Mouse (Mus musculus): ENCODE data around the gene Rdh12. TPM values are rescaled to one million over a fixed set of nuclear protein-coding genes. Genes with fewer than 3 reads are reported as not detected.

Gene Rdh12
- polyA plus RNA-seq, 1 experiment from 2014 or later, result 2.4 TPM

DNA sequence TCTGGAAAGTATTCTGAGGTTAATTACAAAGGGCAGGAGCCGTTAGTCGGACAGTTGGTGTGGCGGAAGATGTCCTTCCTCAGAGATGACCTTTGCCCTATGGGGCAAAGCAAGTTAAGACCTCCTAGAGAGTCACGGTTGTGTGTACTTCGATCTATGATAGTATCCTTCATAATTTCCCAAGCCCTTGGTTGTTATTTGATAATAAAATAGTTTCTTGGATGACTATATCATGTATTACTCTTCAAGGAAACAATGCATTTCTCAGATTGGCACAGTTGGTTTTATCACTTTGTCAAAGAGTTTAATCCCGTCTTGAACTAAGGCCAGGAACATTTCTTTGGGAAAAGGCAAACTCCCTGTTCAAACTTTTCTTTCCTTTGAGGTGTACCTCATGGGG lies 16.5 kb upstream of the Rdh12 start, which contains the start of gene Rdh11:
Rdh11 (minus strand) TSS at position 101 of the 400 bp plus-strand sequence.
- WGBS, result 64% methylated on average over 6 of the region's 6 CpGs

GRCm38 (mm10) chr12:79193441-79193840 lies 15.3 kb upstream of the Rdh12 start:
- H3K9me3 ChIP-seq (replicated peaks), result no peaks in the 10 kb centered on the region
- ATAC-seq (replicated peaks; ENCODE audit: low FRiP score), result no peak
- H3K4me1 ChIP-seq, result peaks cover 16% of the 10 kb centered on the region
- WGBS, result 0% methylated on average over 3 of the region's 3 CpGs
- no peak overlapping the region for H3K4me3 ChIP-seq (replicated peaks)
- H3K9ac ChIP-seq, result no peak overlapping the region
- H3K27me3 ChIP-seq, result no peaks in the 10 kb centered on the region
- H3K36me3 ChIP-seq, result peaks cover under 1% of the 10 kb centered on the region; the same call in 1 of the 2 replicates
- no peak overlapping the region for H3K4me2 ChIP-seq
- H3K27ac ChIP-seq, result no peak overlapping the region

More for the DNA sequence above, 16.5 kb upstream of the Rdh12 start, which contains the start of gene Rdh11:
- Histone ChIP-seq H3K9ac (peak within 1 kb of the TSS; percentile 58), H3K4me1 (peaks cover 16% of the 10 kb centered on the region), H3K4me2 (peak within 1 kb of the TSS; percentile 76), H3K27me3 (no peaks in the 10 kb centered on the region), H3K9me3 (replicated peaks) (no peaks in the 10 kb centered on the region), H3K4me3 (replicated peaks) (peak within 1 kb of the TSS; percentile 68), H3K36me3 (peaks cover 13% of the 10 kb centered on the region), H3K27ac (peak within 1 kb of the TSS; percentile 42; the same call in 1 of the 2 replicates)
- ATAC-seq (replicated peaks; ENCODE audit: low FRiP score), result peak; percentile 6; the same call in 1 of the 2 replicates

DNA sequence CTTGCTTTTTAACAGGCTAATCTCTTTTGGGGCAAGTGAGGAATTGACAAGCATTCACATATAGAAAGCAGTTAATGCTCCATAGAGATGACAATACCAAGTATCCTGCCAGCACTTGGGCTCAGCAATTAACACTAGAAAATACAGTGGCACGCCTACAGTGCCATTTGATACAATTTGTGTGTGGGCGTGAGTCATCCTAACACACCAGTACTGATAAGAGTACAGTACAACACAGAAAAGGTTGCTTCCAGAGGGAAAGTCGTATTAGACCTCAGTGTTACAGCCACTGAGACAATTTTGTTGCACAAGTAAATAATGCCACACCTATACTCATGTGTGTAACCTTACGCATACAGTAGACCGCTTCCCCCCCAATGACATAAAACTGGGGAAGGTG lies 11.6 kb upstream of the Rdh12 start:
- Histone ChIP-seq H3K4me3 (replicated peaks) (no peak overlapping the region), H3K9ac (no peak overlapping the region), H3K27me3 (no peaks in the 10 kb centered on the region), H3K4me2 (no peak overlapping the region), H3K4me1 (peaks cover under 1% of the 10 kb centered on the region; the same call in 1 of the 2 replicates), H3K27ac (no peak overlapping the region), H3K36me3 (no peaks in the 10 kb centered on the region), H3K9me3 (replicated peaks) (no peaks in the 10 kb centered on the region)
- ATAC-seq (replicated peaks; ENCODE audit: low FRiP score), result no peak
- WGBS, result 82% methylated on average over 5 of the region's 5 CpGs

GRCm38 (mm10) chr12:79201882-79202281 lies 6.8 kb upstream of the Rdh12 start:
- Histone ChIP-seq H3K9me3 (replicated peaks) (no peaks in the 10 kb centered on the region), H3K27ac (no peak overlapping the region), H3K4me3 (replicated peaks) (no peak overlapping the region), H3K4me2 (no peak overlapping the region), H3K36me3 (no peaks in the 10 kb centered on the region), H3K27me3 (no peaks in the 10 kb centered on the region), H3K4me1 (no peaks in the 10 kb centered on the region), H3K9ac (no peak overlapping the region)
- ATAC-seq (replicated peaks; ENCODE audit: low FRiP score), result no peak
- 73% methylated on average over 3 of the region's 3 CpGs for WGBS

GRCm38 (mm10) chr12:79211447-79211846 lies 2.7 kb downstream of the Rdh12 start:
- 81% methylated on average over 8 of the region's 8 CpGs for WGBS

DNA sequence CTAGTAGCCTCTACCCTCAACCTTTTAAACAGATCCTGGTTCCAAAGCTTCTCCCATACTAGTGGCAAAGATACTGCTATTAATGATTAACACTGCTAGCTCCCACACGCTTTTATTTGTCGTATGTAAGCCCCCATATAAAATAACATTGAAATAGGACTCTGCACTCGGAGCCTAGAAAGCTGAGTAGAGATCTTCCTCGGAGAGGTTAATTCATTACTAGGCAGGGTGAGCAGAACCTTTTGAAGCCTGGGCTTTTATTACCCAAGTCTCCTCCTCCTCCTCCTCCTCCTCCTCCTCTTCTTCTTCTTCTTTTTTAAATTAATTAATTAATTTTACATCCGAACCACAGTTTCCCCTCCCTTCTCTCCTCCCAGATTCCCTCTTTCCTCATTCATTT lies 8.8 kb downstream of the Rdh12 start:
- no peaks in the 10 kb centered on the region for H3K27me3 ChIP-seq
- no peaks in the 10 kb centered on the region for H3K9me3 ChIP-seq (replicated peaks)
- peaks cover 8% of the 10 kb centered on the region; the same call in 1 of the 2 replicates for H3K4me1 ChIP-seq
- 13% methylated on average over 5 of the region's 5 CpGs for WGBS
- H3K27ac ChIP-seq, result 0 out of 2 replicates have a peak overlapping the region, but pooled peaks have one; percentile 22
- H3K4me3 ChIP-seq (replicated peaks), result no peak overlapping the region
- H3K36me3 ChIP-seq, result no peaks in the 10 kb centered on the region
- ATAC-seq (replicated peaks; ENCODE audit: low FRiP score), result peak; percentile 56
- no peak overlapping the region for H3K9ac ChIP-seq
- H3K4me2 ChIP-seq, result no peak overlapping the region

More at GRCm38 (mm10) chr12:79211447-79211846, 2.7 kb downstream of the Rdh12 start:
- no peak overlapping the region for H3K4me3 ChIP-seq (replicated peaks)
- no peak for ATAC-seq (replicated peaks; ENCODE audit: low FRiP score)
- no peaks in the 10 kb centered on the region for H3K36me3 ChIP-seq
- H3K27me3 ChIP-seq, result no peaks in the 10 kb centered on the region
- H3K9ac ChIP-seq, result no peak overlapping the region
- H3K4me1 ChIP-seq, result peaks cover 6% of the 10 kb centered on the region
- no peak overlapping the region for H3K4me2 ChIP-seq
- no peaks in the 10 kb centered on the region for H3K9me3 ChIP-seq (replicated peaks)
- H3K27ac ChIP-seq, result no peak overlapping the region

- Histone ChIP-seq H3K4me3 (replicated peaks) (no peak overlapping the region), H3K9me3 (replicated peaks) (no peaks in the 10 kb centered on the region), H3K4me1 (no peaks in the 10 kb centered on the region), H3K27ac (no peak overlapping the region), H3K27me3 (no peaks in the 10 kb centered on the region), H3K4me2 (no peak overlapping the region), H3K36me3 (peaks cover 74% of the 10 kb centered on the region), H3K9ac (no peak overlapping the region)
- 86% methylated on average over 11 of the region's 11 CpGs for WGBS
- ATAC-seq (replicated peaks; ENCODE audit: low FRiP score), result no peak
Measured at GRCm38 (mm10) chr12:79235485-79236080, 26.9 kb downstream of the Rdh12 start.

- H3K4me3 ChIP-seq (replicated peaks), result no peak overlapping the region
- peaks cover 99% of the 10 kb centered on the region for H3K36me3 ChIP-seq
- H3K27ac ChIP-seq, result no peak overlapping the region
Measured at GRCm38 (mm10) chr12:79241985-79242384, 33.3 kb downstream of the Rdh12 start.

DNA sequence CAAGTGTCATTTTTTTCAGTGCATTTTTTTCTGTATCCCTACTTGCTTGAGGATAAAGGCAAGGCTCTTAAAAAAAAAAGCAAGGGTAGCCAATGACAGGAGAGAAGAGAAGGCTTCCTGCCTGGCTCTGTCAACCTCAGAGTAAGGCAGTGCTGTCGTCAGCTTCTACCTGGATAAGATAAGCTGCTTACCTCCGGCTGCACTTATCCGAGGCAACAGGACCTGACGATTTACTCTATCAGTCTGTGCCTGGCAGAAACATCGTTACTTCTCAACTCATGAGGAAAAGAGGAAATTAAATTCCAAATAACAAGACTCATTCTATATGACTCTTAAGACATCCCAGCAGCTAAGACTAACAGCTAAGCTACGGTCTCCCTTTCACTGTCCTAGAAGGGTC lies 34.2 kb downstream of the Rdh12 start:
- Histone ChIP-seq H3K4me3 (replicated peaks) (no peak overlapping the region), H3K4me2 (no peak overlapping the region), H3K36me3 (peaks cover 99% of the 10 kb centered on the region), H3K4me1 (no peaks in the 10 kb centered on the region), H3K9me3 (replicated peaks) (no peaks in the 10 kb centered on the region), H3K9ac (no peak overlapping the region), H3K27me3 (no peaks in the 10 kb centered on the region), H3K27ac (no peak overlapping the region)
- no peak for ATAC-seq (replicated peaks; ENCODE audit: low FRiP score)
- 93% methylated on average over 6 of the region's 6 CpGs for WGBS

More at GRCm38 (mm10) chr12:79241985-79242384, 33.3 kb downstream of the Rdh12 start:
- no peaks in the 10 kb centered on the region for H3K4me1 ChIP-seq
- no peaks in the 10 kb centered on the region for H3K27me3 ChIP-seq
- WGBS, result 93% methylated on average over 2 of the region's 2 CpGs
- H3K9ac ChIP-seq, result no peak overlapping the region
- no peak overlapping the region for H3K4me2 ChIP-seq
- H3K9me3 ChIP-seq (replicated peaks), result no peaks in the 10 kb centered on the region
- no peak for ATAC-seq (replicated peaks; ENCODE audit: low FRiP score)

DNA sequence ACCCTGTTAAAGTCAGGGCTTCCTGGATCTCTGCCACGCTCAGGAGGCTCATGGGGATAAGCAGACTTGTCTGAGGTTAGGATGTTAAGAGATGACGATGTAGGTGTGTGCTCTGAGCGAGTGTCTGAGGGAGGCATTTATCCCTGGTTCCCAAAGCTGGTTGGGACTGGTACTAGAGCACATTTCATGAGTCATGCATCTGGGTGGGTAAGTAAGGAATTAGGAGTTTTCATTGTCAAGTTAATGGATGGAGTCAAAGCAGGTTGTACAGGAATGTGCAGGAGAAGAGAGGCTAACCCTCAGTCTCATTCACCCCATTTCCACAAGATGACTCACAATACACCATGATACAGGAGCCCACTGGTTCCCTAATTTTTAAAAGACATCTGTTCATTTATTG lies 39.4 kb downstream of the Rdh12 start:
- H3K36me3 ChIP-seq, result peaks cover 99% of the 10 kb centered on the region
- H3K4me1 ChIP-seq, result no peaks in the 10 kb centered on the region
- no peaks in the 10 kb centered on the region for H3K9me3 ChIP-seq (replicated peaks)
- no peak overlapping the region for H3K27ac ChIP-seq
- H3K4me3 ChIP-seq (replicated peaks), result no peak overlapping the region
- WGBS, result 87% methylated on average over 3 of the region's 3 CpGs
- H3K4me2 ChIP-seq, result no peak overlapping the region
- no peaks in the 10 kb centered on the region for H3K27me3 ChIP-seq
- ATAC-seq (replicated peaks; ENCODE audit: low FRiP score), result no peak
- no peak overlapping the region for H3K9ac ChIP-seq

DNA sequence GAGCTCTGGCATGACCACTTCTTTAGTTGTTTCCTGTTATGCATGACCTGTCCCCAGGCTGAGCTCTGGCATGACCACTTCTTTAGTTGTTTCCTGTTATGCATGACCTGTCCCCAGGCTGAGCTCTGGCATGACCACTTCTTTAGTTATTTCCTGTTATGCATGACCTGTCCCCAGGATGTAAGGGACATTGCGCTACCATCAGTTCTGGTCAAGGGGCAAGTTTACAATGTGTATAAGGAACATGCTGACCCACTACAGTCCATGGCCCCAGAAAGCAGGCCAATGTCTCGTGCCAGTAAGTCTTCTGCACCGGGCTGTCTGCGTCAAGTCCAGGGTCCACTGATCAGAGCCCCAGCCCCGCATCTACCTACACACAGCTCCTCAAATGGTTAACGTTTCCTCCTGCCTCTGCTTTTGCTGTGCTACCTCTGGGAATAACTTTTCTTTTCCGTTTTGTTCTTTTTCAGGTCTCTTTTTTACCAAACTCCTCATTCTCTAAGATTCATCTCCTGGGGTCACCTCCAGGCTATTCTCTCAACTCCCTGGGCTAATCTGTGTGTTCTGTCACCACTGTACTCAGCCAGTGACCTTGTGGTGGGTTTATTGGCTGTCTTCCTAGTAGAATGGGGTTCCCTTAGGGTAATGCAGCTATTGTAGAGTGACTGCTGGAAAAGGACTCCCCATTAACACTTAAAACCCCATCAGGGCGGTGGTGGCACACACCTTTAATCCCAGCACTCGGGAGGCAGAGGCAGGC lies 44.8 kb downstream of the Rdh12 start:
- WGBS, result 68% methylated on average over 9 of the region's 9 CpGs
- Histone ChIP-seq H3K27ac (peak overlapping the region; percentile 51), H3K36me3 (peaks cover 94% of the 10 kb centered on the region), H3K4me3 (replicated peaks) (no peak overlapping the region), H3K27me3 (no peaks in the 10 kb centered on the region), H3K9ac (no peak overlapping the region), H3K9me3 (replicated peaks) (no peaks in the 10 kb centered on the region), H3K4me2 (no peak overlapping the region), H3K4me1 (peaks cover 4% of the 10 kb centered on the region; the same call in 1 of the 2 replicates)
- ATAC-seq (replicated peaks; ENCODE audit: low FRiP score), result peak; percentile 78

DNA sequence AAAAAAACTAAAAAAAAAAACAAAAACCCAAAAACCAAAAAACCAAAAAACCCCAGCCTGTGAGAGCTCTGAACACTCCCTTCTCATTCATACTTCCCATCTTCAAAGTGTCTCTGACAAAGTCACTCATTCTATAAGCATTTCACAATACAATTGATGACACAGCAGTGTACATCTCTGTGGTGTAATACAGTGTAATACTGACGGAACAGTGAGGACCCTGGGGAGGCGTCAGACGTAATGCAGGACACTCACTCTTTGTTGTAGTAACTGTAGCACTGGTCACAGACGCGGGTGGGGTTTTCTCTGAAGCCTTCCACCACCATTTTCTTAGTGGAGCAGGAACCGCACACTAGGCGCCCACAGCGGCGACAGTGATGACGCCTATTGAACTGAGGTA lies 46.3 kb downstream of the Rdh12 start:
- WGBS, result 95% methylated on average over 10 of the region's 10 CpGs
- peaks cover 88% of the 10 kb centered on the region for H3K36me3 ChIP-seq
- no peak overlapping the region for H3K9ac ChIP-seq
- no peak overlapping the region for H3K27ac ChIP-seq
- peaks cover 4% of the 10 kb centered on the region; the same call in 1 of the 2 replicates for H3K4me1 ChIP-seq
- no peak for ATAC-seq (replicated peaks; ENCODE audit: low FRiP score)
- no peaks in the 10 kb centered on the region for H3K27me3 ChIP-seq
- H3K9me3 ChIP-seq (replicated peaks), result no peaks in the 10 kb centered on the region
- H3K4me2 ChIP-seq, result no peak overlapping the region
- no peak overlapping the region for H3K4me3 ChIP-seq (replicated peaks)
